Mouse (Mus musculus): Measurements from ENCODE around the gene Twnk. TPM values are rescaled to one million over a fixed set of nuclear protein-coding genes. Genes with fewer than 3 reads are reported as not detected.
A peak's percentile ranks its signal among the peaks of the same experiment; 100 is the strongest.

Gene Twnk
- total RNA-seq, 2 experiments from 2014 or later = 26.2 to 29.5 TPM

DNA sequence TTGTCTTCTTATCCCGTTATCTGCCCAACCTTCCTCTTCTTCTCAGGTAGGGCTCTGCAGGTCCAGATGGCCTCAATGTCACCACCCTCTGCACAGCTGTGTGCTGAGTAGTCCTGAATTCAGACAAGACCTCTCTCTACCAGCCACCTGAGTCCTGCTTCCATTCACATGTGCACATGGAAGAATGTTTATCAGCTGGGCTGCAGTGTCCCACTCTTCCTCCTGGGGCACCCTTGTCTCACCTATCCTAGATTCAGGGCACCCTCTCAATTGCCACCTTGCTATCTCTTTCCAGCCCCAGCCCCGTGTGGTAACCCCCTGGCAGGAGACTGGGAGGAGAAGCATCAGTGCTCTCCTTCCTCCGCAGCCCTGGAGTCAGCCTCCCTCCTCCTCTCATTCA, 3.2 kb upstream of the Twnk start:
- no peak for DNase-seq

DNA sequence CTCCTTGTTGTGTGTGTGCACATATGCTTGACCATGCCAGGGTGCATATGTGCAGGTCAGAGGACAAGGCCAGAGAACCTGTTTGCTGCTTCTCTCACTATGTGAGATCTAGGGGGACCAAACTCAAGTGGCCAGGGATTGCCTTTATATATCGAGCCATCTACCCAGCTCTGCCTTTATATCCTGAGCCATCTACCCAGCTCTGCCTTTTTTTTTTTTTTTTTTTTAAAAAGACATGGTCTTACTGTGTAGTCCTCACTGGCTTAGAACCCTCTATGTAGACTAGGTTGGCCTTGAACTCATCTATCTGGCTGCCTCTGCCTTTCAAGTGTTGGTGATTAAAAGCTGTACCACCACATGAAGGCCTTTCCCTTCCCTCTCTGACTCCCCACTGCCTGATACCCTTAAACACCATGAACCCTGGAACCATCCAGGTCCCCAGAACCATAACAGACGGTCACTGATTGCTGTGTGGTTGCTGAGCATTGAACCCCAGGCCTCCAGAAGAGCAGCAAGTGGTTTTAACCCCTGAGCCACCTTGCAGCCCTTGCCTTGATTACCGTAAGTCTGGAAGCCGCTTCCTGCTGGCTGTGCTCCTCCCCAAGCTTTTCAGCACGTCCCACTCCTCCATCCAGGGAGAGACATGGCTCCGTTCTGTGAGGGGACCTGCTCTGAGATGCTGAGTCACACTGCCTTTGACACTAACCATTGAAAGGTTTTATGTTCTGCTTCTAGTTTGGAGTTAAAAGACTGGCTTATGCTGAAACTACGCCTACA, 1.5 kb upstream of the Twnk start:
- DNase-seq = no peak

DNA sequence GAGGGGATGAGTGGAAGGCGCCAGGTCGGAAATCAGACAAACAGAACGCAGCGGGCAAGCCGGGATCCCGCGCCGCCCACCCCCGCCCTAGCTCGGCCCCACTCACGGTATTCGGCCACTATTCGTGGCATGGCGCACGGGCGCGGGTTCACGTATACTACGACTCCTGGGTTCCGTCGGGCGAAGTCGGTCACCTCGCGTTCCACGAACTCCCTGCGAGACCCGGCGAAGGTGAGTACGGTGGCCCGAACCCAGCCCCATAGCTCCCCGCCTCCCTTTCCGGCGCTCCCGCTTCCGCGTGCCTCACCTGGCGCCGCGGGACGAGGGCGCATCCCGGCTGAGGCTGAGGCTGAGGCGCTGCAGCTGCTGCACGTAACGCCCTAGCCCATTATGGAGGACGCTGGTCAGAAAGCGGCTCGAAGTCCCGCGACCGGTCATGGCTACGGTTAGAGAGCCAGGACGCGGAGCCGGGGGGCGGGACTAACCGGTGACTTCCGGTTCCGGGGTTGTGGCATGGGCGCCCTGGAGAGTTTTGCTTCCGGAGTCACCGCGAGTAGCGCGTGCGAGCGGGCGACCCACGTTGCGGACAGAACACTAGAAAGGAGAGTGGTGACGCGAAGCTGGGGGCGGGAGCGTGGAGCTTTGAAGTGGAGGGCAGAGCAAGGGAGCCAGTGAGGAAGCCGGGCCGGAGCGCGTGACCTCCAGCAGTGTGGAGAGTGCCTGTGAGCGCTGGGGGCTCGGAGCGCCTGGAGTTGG, 672 bp downstream of the Twnk start, which contains the start of gene Mrpl43:
Mrpl43 (minus strand) TSS at position 486 of the 756 bp plus-strand sequence.
- peak; percentile 99 for DNase-seq

DNA sequence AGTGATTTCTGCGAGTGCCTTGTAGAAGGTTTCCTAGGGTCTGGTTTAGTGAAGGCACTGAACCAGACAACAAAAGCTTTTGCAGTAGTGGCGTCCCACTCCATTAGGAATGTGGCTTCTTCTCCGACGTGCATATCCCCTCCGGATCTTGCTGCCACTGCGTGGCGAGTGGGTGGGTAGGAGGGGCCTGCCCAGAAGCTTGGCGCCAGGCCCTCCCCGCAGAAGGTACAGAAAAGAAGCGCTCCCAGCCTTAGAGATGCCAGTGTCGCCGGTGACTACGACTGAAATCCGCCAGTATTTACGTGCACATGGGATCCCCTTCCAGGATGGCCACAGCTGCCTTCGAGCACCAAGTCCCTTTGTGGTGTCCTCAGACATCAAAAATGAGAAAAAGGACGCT, 1.6 kb downstream of the Twnk start:
- DNase-seq = no peak

DNA sequence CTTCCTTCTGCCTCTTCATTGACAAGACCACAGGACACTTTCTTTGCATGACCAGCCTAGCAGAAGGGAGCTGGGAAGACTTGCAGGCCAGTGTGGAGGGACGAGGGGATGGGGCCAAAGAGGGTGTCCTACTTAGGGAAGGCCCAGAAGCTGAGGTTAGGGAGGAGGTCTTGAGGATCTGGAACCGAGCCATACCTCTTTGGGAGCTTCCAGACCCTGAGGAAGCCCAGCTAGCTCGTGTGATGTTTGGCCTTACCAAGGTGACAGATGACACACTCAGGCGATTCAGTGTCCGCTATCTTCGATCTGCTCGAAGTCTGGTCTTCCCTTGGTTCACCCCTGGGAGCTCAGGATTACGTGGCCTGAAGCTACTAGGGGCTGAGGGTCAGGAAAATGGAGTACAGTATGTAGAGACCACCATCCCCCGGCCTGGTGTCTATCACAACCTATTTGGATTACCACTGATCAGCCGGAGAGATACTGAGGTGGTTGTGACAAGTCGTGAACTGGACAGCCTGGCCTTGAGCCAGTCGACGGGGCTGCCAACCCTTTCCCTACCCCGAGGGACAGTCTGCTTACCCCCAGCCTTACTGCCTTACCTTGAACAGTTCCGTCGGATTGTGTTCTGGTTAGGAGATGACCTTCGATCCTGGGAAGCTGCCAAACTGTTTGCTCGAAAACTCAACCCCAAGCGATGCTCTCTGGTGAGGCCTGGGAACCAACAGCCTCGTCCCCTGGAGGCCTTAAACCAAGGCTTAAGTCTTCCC, 2.1 kb downstream of the Twnk start:
- peak; percentile 83 for DNase-seq

DNA sequence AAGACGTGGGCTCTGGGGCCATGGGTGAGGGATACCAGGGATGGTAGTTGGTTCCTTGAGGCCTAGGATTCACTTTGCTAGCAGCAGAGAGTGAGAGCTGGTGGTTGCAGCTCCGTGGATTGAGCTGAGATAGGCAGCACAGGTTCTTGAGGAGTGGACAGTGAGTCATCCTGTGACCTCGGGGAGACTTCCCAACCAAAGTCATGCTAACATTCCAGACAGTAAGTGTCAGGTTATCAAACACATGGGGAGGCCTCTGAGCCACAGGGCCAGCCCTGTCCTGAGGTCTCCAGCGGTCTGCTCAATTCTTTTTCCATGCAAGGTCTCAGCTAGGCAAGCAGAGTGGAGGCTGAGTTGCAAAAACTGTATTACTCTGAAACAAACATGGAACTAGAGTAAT, 5.2 kb downstream of the Twnk start:
- DNase-seq = peak; percentile 43

DNA sequence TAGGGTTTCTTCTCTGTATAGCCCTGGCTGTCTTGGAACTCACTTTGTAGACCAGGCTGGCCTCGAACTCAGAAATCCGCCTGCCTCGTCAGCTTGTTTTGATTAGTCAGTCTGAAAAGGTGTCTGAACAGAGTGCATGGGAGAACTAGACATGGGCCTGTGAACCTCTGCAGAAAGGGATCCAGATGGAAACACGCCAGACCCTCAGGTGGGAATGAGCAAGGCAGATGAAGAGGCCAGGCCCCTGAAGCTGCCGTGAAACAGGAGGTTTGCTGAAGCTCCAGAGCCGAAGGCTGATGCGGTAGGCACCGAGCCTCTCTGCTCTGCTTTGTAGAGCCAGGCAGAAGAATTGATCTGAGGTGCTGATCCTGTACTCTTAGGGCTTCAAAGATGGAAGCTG, 6.8 kb downstream of the Twnk start:
- no peak for DNase-seq

DNA sequence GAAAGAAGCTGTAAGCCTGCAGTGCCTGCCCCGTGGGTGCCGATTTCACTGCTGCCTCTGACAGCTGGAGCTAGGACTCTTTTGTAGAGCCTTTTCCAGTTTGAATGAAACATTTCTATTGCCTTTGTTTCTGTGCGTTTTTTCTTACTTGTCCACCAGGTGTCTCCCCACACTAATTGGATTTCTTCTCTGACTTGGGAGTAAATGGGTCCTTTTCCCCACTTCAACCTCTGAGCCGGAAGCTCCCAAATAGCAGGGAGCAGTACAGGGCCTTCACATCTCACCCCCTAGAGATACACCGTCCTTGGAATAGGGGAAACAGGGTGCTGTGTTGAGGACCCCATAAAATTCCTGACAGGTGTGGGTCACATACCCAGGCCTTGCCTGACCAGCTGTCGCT, 7.2 kb downstream of the Twnk start:
- DNase-seq = no peak

DNA sequence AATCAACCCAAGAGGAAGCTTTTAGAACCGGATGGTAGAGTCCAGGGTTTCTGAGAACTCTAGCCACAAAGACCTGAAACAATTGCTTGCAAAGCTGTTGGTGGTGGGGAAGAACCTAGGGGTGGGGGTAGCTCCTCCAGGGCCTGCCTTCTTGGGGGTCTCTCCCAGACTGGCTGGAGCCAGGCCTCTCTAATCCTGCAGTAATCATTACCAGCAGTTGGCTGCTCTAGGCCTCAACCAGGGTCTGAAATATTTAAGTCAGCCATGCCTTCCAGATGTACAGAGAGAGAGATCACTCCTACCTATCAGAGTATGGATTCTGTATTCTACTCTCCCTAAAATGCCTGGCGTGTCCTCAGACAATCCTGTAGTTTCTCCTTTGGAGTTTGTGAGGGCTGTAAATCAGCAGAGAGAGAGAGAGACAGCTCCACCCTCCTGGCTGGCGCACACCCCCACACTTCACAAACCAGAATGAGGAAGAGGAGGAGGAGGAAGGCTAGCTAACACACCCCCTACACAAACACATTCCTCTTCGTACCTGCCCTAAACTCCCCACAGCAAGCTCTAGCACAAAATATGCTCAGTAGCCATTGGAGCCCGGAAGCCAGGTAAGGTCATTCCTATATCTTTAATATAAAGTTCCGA, 8.2 kb downstream of the Twnk start:
- no peak for DNase-seq

DNA sequence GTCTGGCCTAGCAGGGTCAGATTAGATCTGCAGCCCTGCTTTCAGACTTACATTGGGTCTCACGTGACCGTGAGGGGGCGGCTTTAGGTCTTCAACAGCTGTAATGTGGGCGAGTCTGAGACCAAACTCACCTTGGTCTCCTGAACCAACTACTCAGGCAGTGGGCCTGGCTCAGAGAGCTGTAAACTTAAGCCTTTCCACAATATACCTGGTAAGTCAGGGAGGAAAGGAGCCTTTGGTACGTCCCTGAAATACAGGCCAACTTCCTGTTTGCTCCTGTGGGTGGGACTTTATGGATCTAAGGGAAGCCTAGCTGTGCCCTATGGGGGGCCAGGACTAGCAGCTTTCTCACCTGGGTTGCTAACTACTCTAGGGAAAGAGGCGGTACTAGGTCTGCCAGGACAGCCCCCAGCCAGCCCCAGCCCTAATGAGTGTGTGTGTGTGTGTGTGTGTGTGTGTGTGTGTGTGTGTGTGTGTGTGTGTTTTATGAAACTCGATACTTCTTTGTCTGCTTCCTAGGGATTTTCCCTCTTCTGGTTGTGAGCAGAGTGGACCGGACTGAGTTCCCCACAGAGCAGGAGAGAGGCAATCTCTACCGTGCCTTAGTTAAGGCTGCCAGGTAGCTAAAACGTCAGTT, 9.0 kb downstream of the Twnk start, which contains the start of gene Lzts2:
Lzts2 (plus strand) TSS at position 80 of the 637 bp plus-strand sequence.
- no peak for DNase-seq

DNA sequence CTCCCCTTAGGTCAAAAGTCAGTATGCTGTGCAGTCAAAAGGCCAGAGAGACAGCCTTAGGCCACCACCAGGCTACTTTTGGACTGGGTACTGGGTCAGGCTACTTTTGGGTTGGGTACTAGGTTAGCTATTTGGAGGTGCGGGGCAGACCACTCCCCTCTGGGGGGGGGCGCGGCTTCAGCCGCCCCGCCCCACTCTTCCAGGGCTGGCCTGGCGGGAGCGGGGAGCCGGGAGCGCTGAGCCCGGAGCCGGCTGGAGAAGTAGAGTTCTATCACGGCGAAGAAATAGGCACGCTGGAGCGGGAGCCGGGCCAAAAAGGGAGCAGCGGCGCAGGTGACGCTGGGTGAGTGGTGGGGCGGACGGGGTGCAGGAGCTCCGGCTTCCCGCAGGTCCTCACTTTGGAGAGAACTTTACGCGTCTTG, 9.5 kb downstream of the Twnk start:
- DNase-seq = peak; percentile 81

DNA sequence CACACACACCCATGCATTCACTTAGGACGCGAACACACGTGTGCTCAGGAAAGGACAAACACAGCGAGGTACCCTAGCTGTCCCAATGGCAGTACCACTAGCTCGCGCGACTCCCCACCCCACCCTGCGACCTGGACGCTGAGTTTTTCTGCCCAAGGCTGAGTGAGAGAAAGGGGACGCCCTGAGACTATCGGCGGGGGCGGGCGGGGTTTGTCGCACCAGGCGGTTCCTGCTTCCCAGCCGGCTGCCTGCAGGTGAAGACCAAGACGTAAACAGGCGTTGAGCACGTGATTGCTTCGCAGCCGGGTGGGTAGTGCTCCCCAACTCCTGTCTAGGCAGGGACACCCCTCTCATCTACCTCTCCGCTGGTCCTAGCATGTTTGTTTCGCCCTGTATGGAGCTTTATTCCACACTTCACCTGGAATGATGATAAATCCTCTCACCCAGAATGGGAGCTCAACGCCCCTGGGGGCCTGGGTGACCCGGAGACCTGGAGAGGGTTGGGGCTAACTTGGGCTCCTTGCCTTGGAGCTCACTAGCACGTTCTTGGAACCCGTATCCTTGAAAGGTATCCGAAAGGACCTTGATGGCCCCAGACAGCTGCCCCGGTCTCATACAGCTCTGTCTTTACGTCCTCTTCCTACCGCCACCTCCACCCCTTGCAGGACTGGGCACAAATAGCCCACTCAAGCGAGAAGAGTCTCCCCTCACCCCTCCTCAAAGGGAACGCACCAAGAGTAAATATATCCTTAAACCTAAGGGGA, 10.2 kb downstream of the Twnk start:
- DNase-seq = peak; percentile 78

DNA sequence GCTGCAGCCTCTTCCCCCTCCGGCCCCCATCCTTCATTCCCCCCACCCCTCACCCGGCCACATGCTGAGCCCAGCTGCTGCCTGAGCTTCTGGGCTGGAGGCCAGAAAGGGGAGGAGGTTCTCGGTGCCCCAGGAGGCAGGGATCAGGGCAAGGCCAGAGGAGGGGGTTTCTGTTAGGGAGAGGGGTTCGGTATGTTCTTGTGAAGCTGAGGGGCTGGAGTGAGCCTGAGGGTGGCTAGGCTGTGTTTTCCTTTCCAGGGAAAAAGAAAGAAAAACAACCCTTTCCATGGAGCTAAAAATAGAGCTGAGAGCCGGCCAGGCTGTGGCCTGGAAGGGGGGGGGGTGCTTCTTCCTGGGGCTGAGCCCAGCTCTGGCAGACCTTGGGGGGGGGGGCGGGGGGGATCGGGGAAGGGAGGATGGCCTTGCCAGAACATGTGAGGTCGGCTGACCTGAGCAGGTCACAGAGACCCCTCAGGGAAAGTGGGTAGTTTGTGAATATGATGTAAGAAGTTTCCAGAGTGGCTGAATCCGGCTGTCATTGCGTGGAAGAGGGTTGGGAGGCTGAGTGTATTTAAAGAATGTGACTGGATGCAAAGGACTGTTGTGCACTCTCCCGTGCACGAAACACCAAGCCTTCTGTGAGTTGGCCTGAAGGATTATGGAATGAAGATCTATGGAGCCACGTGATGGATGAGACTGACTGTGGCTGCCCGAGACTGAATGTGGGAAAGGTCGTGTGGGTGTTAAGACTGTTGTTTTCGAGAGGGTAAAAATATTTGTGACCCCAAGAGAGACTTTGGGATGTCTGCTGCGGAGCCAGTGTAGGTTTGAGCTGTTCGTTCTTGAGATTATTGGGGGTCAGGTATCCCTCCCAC, 11.1 kb downstream of the Twnk start:
- DNase-seq = peak; percentile 86

DNA sequence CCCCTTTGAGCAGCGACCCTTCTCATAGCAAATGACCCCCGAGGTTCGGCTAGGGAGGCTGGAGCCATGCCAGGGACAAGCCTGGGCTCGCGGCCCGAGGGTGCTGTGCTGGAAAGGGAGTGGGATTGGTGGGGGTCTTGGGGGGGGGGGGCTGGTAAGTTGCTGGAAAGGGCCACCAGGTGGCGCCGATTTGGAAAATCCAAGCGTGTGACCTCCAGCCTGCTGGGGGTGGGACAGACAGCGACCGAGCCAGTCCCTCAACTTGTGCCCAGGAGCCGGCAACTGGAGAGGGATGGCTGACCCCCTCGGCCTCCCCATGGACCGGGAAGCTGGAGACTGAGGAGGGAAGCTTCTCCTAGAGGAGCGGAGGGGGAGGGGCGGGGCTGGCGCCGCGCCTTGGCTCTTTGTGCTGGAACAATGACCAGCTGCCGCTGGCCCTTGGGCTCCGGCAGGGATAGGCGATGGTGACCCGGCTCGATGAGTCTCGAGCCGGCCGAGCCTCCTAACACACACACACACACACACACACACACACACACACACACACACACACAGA, 11.8 kb downstream of the Twnk start:
- peak; percentile 91 for DNase-seq

DNA sequence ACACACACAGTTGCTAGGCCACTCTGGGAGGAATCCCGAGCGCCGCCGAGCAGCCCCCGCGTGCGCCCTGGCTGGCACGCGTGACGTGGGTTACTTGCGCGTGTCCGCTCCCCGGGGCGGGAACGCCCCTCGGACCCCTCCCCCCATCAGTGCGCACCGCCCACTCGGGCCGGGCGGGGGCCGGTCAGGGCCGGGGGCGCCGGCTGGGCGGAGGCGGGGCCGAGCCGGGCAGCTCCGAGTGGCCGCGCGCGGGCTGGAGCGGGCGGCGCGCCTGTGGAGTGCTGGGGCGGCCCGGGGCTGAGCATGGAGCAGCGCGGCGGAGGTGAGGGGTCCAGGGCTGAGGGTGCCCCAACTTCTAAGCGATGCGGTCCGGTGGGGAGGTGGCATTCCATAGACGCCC, 12.4 kb downstream of the Twnk start:
- peak; percentile 95 for DNase-seq

DNA sequence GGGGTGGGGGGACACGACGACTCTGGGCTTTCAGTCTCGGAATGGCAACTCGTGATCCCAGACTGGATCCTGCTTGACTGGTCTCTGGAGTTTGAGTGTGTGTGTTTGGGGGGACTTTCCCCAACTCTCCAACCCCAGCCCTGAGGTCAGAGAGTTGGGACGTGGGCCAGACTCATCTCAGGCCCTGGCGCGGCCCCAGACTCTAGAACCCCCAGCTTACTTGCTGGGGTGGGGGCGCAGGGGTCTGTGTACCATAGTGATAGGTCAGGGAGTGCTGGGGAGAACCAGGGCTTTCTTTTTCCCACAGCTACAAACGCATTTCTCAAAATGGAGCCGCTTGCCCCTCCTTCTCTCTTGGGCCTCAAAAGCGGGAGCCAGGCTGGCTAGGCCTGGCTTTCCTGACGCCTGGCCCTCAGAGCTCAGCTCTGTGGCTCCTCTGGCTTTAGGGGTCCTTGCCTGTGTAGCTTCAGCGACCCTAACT, 12.9 kb downstream of the Twnk start:
- peak; percentile 63 for DNase-seq

DNA sequence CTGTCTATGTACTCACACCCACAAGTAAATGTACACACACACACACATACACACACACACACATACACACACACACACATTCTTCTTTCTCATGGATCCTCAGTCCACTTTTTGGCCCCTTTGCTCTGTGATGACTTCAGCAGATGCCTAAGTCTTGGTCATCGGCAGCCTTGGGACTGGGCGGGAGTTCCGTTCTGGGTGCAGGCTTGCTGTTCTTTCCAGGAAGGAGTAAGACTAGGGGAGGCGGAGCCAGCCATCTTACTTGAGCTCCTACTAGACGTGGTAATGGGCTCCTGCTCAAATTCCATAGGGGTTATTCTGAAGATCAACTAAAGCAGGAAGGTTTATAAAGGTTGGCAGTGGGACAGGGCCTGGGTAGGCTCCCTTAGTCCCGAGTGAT, 14.9 kb downstream of the Twnk start:
- DNase-seq = peak; percentile 80

DNA sequence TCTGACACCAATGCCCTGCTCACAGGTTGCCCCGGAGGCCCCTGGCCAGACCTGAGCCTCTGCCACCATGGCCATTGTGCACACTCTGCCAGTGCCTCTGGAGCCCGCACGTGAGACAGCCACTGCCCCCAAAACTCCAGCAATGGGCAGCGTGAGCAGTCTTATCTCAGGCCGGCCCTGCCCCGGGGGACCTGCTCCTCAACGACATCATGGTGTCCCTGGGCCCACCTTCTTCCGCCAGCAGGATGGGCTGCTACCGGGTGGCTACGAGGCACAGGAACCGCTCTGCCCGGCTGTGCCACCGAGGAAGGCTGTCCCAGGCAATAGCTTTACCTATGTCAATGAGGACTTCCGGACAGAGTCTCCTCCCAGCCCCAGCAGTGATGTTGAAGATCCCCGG, 15.9 kb downstream of the Twnk start:
- no peak for DNase-seq

DNA sequence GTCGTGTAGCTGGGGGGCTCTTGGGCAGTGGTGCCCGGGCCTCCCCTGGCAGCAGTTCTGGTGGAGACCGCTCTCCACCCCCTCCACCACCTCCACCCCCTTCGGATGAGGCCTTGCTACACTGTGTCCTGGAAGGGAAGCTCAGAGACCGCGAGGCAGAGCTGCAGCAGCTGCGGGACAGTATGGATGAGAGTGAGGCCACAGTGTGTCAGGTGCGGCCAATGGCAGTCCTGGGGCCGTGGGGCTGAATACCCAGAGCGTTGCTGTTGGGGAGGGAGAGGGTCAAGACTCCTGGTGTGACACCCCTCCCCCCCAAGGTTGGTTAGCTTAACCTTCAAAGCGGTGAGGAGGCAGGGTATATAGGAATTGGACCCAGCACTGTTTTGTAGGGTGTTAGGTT, 18.5 kb downstream of the Twnk start:
- DNase-seq = no peak

Measured in adrenal gland, postnatal 10 days (tissue).